Mouse (Mus musculus) G1E (cell line): Measurements from ENCODE around the gene Hoxc5. TPM values are rescaled to one million over a fixed set of nuclear protein-coding genes. Genes with fewer than 3 reads are reported as not detected.

Source experiments
- ATAC-seq: 2 replicates; pipeline ENCODE4 v1.8.0; 2016; ENCODE audit warnings: mild to moderate bottlenecking; ENCODE audit not compliant: insufficient number of reproducible peaks, poor library complexity, low FRiP score, severe bottlenecking; ENCODE audit errors: extremely low read depth
- DNase-seq: peaks from one replicate; pipeline ENCODE4 v3.0.0; 2012; ENCODE audit warnings: low spot score
- H3K27me3 ChIP-seq: 2 replicates; pipeline ENCODE4 v1.6.1; 2012; ENCODE audit warnings: mild to moderate bottlenecking, low read length, inconsistent platforms; ENCODE audit not compliant: insufficient read depth
- H3K36me3 ChIP-seq: replicated peaks from 2 replicates; pipeline ENCODE3; 2012; ENCODE audit warnings: mild to moderate bottlenecking, inconsistent platforms
- H3K4me1 ChIP-seq: 2 replicates; pipeline ENCODE4 v1.6.1; 2012; ENCODE audit warnings: low read depth, low read length, inconsistent platforms, mixed read lengths; ENCODE audit not compliant: insufficient read depth
- H3K4me3 ChIP-seq: 2 replicates; pipeline ENCODE4 v1.5.1; 2012; ENCODE audit warnings: low read depth, mild to moderate bottlenecking, inconsistent platforms, low read length, moderate library complexity, mixed read lengths
- H3K9me3 ChIP-seq: replicated peaks from 2 replicates; pipeline ENCODE4 v1.6.1; 2012; ENCODE audit warnings: inconsistent platforms
- CTCF ChIP-seq: IDR thresholded peaks from 2 replicates; pipeline ENCODE4 v1.5.1; 2012; ENCODE audit warnings: low read depth, low read length, inconsistent platforms, mixed read lengths
- GATA1 ChIP-seq: IDR thresholded peaks from 2 replicates; pipeline ENCODE4 v1.6.1; 2012; ENCODE audit warnings: borderline replicate concordance, low read length, inconsistent platforms, mixed read lengths
- GATA2 ChIP-seq: IDR thresholded peaks from 2 replicates; pipeline ENCODE4 v1.6.1; 2012; ENCODE audit warnings: low read depth, low read length, inconsistent platforms, borderline replicate concordance
- POLR2AphosphoS5 ChIP-seq: IDR thresholded peaks from 2 replicates; pipeline ENCODE4 v1.6.1; 2012; ENCODE audit warnings: low read depth, low read length, inconsistent platforms; ENCODE audit not compliant: insufficient replicate concordance
- TAL1 ChIP-seq: conservative IDR thresholded peaks from 2 replicates; pipeline ENCODE4 v1.6.1; 2012; ENCODE audit warnings: low read depth, low read length, inconsistent platforms, mixed read lengths
- polyA plus RNA-seq: library from polyadenylated mRNA; stranded (reverse); fragments of >175 nt; gene quantifications from 2 replicates; pipeline ENCODE4 v1.2.3, GENCODE M21; 2012
- total RNA-seq, 2 experiments: library from RNA; stranded (forward) in 1 of 2; stranded (reverse) in 1 of 2; fragments of 200-1000 nt in 1 of 2; fragments of >200 nt in 1 of 2; fragmentation: Nextera tagmentation in 1 of 2; gene quantifications; 2 replicates each; pipeline ENCODE4 v1.2.3; 2014 to 2017

The Hoxc5 gene
- total and polyA plus RNA-seq, 3 experiments: 9.1 to 19.8 (median 12.4) TPM

GRCm38 (mm10) chr15:103009265-103010111, 42.2 kb downstream of the Hoxc5 start:
- H3K27me3 ChIP-seq: no peaks in the 10 kb centered on the region
- no peak for DNase-seq
- peak overlapping the region; percentile 77 for H3K4me3 ChIP-seq

DNA sequence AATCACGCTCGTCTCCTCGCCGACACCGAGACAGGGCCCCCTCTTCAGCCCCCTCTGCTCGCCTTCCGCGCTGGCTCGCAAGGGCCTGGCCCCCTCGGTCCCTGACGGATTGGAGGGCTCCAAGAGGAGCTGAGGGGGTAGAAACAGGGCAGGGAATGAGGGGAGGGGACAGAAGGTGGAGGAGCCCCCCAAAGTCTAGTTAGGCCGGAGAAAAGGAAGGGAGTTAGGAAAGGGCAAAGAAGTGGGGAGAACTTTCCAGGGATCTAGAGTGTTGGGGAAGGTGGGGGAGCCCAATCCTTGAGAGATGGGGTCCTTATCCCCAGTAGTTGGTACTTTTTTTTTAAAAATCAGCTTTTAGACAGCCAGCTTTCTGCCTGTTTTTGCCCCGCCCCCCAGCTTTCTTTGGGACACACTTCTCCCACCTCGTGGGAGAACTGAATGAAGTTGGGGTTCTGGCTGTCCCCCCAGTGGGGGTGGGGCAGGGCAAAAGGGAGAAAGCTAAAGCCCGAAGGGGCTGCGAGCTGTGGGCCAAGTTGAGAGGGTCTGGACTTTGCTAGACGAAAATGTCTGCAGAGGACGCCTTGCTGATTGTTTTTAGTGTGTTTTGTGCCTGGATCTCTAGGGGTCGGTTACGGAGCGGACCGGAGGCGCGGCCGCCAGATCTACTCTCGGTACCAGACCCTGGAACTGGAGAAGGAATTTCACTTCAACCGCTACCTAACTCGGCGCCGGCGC, 43.0 kb downstream of the Hoxc5 start:
- H3K27me3 ChIP-seq: no peaks in the 10 kb centered on the region

More at GRCm38 (mm10) chr15:103009265-103010111, 42.2 kb downstream of the Hoxc5 start:
- peaks cover 18% of the 10 kb centered on the region for H3K36me3 ChIP-seq
- ATAC-seq: no peak
- H3K9me3 ChIP-seq: no peaks in the 10 kb centered on the region
- no peak for TF ChIP-seq TAL1
- no peak for TF ChIP-seq CTCF
- TF ChIP-seq POLR2AphosphoS5: no peak
- TF ChIP-seq GATA1: no peak
- TF ChIP-seq GATA2: no peak
- H3K4me1 ChIP-seq: peaks cover 85% of the 10 kb centered on the region

GRCm38 (mm10) chr15:103010847-103011555, 43.8 kb downstream of the Hoxc5 start:
- no peak for TF ChIP-seq POLR2AphosphoS5
- no peak for TF ChIP-seq GATA2
- no peak for ATAC-seq
- Histone ChIP-seq H3K4me1 (peaks cover 83% of the 10 kb centered on the region), H3K4me3 (peak overlapping the region; percentile 77), H3K36me3 (peaks cover 14% of the 10 kb centered on the region), H3K9me3 (no peaks in the 10 kb centered on the region), H3K27me3 (no peaks in the 10 kb centered on the region)
- peak; percentile 77 for DNase-seq

More for the DNA sequence above, 43.0 kb downstream of the Hoxc5 start:
- H3K4me1 ChIP-seq: peaks cover 83% of the 10 kb centered on the region
- TF ChIP-seq CTCF (no peak), POLR2AphosphoS5 (no peak), GATA2 (no peak), TAL1 (no peak), GATA1 (no peak)
- peak overlapping the region; percentile 77 for H3K4me3 ChIP-seq
- DNase-seq (no peak), ATAC-seq (no peak)
- H3K9me3 ChIP-seq: no peaks in the 10 kb centered on the region
- H3K36me3 ChIP-seq: peaks cover 14% of the 10 kb centered on the region

DNA sequence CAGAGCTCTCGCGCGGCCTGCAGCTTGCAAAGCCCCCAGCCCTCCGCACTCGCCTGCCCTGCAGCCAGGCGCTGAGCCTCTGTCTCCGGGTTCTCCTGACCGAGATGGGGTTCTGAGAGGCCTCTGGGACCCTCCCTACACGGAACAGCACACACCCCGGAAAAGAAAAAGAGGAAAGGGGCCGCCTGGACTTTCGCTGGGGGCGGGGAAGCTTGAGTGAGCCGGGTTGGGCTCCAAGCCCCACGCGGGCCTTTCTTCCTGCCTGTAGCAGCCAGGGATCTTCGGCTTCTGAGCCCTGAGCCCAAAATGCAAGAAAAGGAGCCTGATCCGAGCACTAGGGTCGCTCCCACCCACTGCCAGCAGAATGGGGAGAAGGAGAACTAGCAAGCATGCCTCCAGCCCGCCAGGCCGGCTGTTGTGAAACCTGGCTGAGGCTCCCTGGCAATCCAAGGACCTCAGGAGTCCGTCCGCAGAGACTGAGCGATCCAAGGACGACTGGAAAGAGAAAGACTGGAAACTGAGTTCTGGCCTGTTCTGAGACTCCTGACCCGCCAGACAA, 44.8 kb downstream of the Hoxc5 start:
- peak; percentile 72 for DNase-seq
- H3K4me1 ChIP-seq: peaks cover 84% of the 10 kb centered on the region
- peaks cover 18% of the 10 kb centered on the region for H3K36me3 ChIP-seq
- no peaks in the 10 kb centered on the region for H3K9me3 ChIP-seq
- H3K4me3 ChIP-seq: peak overlapping the region; percentile 77
- H3K27me3 ChIP-seq: no peaks in the 10 kb centered on the region
- no peak for TF ChIP-seq POLR2AphosphoS5
- TF ChIP-seq GATA2: no peak
- no peak for TF ChIP-seq CTCF
- TF ChIP-seq TAL1: no peak
- TF ChIP-seq GATA1: no peak
- peak; percentile 36 for ATAC-seq

- TF ChIP-seq CTCF (peak; percentile 56), POLR2AphosphoS5 (no peak)
- peaks cover 17% of the 10 kb centered on the region for H3K36me3 ChIP-seq
- H3K27me3 ChIP-seq: no peaks in the 10 kb centered on the region
- peak overlapping the region; percentile 77 for H3K4me3 ChIP-seq
- no peak for ATAC-seq
- peak; percentile 65 for DNase-seq
- H3K9me3 ChIP-seq: no peaks in the 10 kb centered on the region
- peaks cover 84% of the 10 kb centered on the region for H3K4me1 ChIP-seq
Observed at GRCm38 (mm10) chr15:103013238-103013984, 46.2 kb downstream of the Hoxc5 start.
